Mouse (Mus musculus): Measurements from ENCODE around the gene Abcb10. TPM values are rescaled to one million over a fixed set of nuclear protein-coding genes. Genes with fewer than 3 reads are reported as not detected.
"Not testable (repeated sequence)": the region's sequence is repeated elsewhere in the genome, so short reads cannot be mapped to it uniquely, and the experiment has no call there.

Abcb10 gene
- 15.6 and 18.4 TPM in 2 replicates for polyA plus RNA-seq (2014; fragmentation: Nextera tagmentation; extraction: Ambion mirVana)

GRCm38 (mm10) chr8:123982826-123983400, at the start of gene Abcb10:
Gene Abcb10, minus strand, starts transcription at chr8:123983122.
- under 1% methylated on average over 56 of the region's 56 CpGs for WGBS
- Histone ChIP-seq H3K9ac (replicated peaks; ENCODE audit: low read length) (peak within 1 kb of the TSS; percentile 76), H3K4me3 (replicated peaks; ENCODE audit: low read depth, low read length) (peak within 1 kb of the TSS; percentile 79), H3K4me2 (ENCODE audit: low read length) (peak within 1 kb of the TSS; percentile 88), H3K27ac (replicated peaks; ENCODE audit: low read depth, low read length) (peak within 1 kb of the TSS; percentile 77), H3K27me3 (ENCODE audit: control insufficient read depth, insufficient read depth, low read length) (no peaks in the 10 kb centered on the region), H3K36me3 (ENCODE audit: control insufficient read depth, insufficient read depth, low read length) (no peaks in the 10 kb centered on the region), H3K4me1 (ENCODE audit: control insufficient read depth, insufficient read depth, low read length) (peaks cover 13% of the 10 kb centered on the region), H3K9me3 (ENCODE audit: control insufficient read depth, low read length) (no peaks in the 10 kb centered on the region)
- ATAC-seq (ENCODE audit: low FRiP score, low TSS enrichment) (peak; percentile 85), DNase-seq (peak; percentile 89)

GRCm38 (mm10) chr8:124027831-124028230, 44.9 kb upstream of the Abcb10 start:
- ATAC-seq (ENCODE audit: low FRiP score, low TSS enrichment) (no peak), DNase-seq (no peak)
- no peak overlapping the region for H3K9ac ChIP-seq (replicated peaks; ENCODE audit: low read length)
- WGBS = 94% methylated on average over 6 of the region's 6 CpGs
- H3K4me3 ChIP-seq (replicated peaks; ENCODE audit: low read depth, low read length) = no peak overlapping the region
- H3K27ac ChIP-seq (replicated peaks; ENCODE audit: low read depth, low read length) = no peak overlapping the region
- H3K9me3 ChIP-seq (ENCODE audit: control insufficient read depth, low read length) = no peaks in the 10 kb centered on the region
- H3K4me1 ChIP-seq (ENCODE audit: control insufficient read depth, insufficient read depth, low read length) = no peaks in the 10 kb centered on the region
- H3K4me2 ChIP-seq (ENCODE audit: low read length) = no peak overlapping the region
- no peaks in the 10 kb centered on the region for H3K27me3 ChIP-seq (ENCODE audit: control insufficient read depth, insufficient read depth, low read length)
- H3K36me3 ChIP-seq (ENCODE audit: control insufficient read depth, insufficient read depth, low read length) = peaks cover 67% of the 10 kb centered on the region

DNA sequence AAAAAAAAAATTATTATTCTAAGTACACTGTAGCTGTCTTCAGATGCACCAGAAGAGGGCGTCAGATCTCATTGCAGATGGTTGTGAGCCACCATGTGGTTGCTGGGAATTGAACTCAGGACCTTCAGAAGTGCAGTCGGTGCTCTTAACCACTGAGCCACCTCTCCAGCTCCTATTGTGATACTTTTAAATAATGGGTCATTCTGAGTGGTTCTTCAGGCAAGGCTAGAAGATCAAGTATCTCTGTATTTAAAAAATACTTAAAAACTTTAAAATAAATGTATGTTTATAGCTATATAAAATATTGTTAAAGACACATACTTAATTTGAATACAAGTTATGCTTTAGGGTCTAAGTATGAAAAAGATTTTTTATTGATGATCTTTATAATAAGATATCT, 43.3 kb upstream of the Abcb10 start:
- not testable (repeated sequence) for H3K27me3 ChIP-seq (ENCODE audit: control insufficient read depth, insufficient read depth, low read length); H3K4me3 ChIP-seq (replicated peaks; ENCODE audit: low read depth, low read length); H3K27ac ChIP-seq (replicated peaks; ENCODE audit: low read depth, low read length); H3K9me3 ChIP-seq (ENCODE audit: control insufficient read depth, low read length); H3K4me1 ChIP-seq (ENCODE audit: control insufficient read depth, insufficient read depth, low read length); H3K9ac ChIP-seq (replicated peaks; ENCODE audit: low read length); ATAC-seq (ENCODE audit: low FRiP score, low TSS enrichment); H3K4me2 ChIP-seq (ENCODE audit: low read length); DNase-seq
- H3K36me3 ChIP-seq (ENCODE audit: control insufficient read depth, insufficient read depth, low read length) = peaks cover 62% of the 10 kb centered on the region
- 86% methylated on average over 2 of the region's 2 CpGs for WGBS

- peak within 1 kb of the TSS; percentile 72 for H3K9ac ChIP-seq (replicated peaks; ENCODE audit: low read length)
- no peaks in the 10 kb centered on the region for H3K9me3 ChIP-seq (ENCODE audit: control insufficient read depth, low read length)
- ATAC-seq (ENCODE audit: low FRiP score, low TSS enrichment) (peak; percentile 93), DNase-seq (peak; percentile 97)
- WGBS = under 1% methylated on average over 74 of the region's 74 CpGs
- H3K36me3 ChIP-seq (ENCODE audit: control insufficient read depth, insufficient read depth, low read length) = peaks cover 16% of the 10 kb centered on the region
- H3K4me3 ChIP-seq (replicated peaks; ENCODE audit: low read depth, low read length) = peak within 1 kb of the TSS; percentile 78
- H3K4me1 ChIP-seq (ENCODE audit: control insufficient read depth, insufficient read depth, low read length) = peaks cover 18% of the 10 kb centered on the region
- peak within 1 kb of the TSS; percentile 89 for H3K27ac ChIP-seq (replicated peaks; ENCODE audit: low read depth, low read length)
- H3K4me2 ChIP-seq (ENCODE audit: low read length) = peak within 1 kb of the TSS; percentile 78
- no peaks in the 10 kb centered on the region for H3K27me3 ChIP-seq (ENCODE audit: control insufficient read depth, insufficient read depth, low read length)
Measured at GRCm38 (mm10) chr8:124021237-124022227, 38.6 kb upstream of the Abcb10 start, which contains the start of the genes Taf5l and Urb2. Gene Taf5l, minus strand, starts transcription at chr8:124021397. Gene Urb2, plus strand, starts transcription at chr8:124021508.

DNA sequence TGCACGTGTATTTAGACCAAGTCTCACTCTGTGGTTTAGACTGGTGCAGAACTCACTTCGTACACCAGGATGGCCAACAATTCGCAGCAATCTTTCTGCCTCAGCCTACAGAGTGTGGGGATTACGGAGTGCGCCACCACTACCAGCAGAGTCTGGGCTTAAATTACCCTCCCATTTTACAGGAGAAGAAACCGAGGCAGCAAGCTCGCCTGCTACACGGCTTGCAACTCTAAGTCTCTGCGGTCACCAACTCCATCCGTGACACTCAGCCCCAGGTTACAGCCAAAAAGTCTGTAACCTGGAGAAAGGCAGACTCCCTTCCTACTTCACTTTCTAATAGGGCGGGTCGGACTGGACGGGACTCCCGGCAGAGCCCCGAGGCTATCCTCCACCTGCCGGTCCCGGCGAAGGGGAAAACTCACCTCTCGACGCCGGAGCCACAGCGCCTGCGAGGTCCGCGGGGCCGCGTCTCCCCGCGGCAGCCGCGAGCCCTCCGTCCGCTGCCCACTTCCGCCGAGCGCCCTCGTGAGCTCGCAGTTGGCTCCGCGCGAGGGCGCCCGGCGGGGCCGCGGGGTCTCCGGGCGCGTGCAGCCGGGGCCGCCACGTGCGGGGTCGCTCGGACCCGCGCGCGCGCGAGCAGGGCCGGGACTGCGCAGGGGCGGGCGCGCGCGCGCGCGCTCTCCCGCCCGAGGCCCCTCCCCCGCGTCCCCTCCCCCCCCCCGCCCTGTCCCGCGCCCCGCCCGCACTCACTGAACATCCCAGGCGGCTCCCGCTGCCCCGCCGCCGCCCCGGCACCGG, 37.7 kb upstream of the Abcb10 start:
- peaks cover 18% of the 10 kb centered on the region for H3K4me1 ChIP-seq (ENCODE audit: control insufficient read depth, insufficient read depth, low read length)
- DNase-seq = peak; percentile 91
- no peaks in the 10 kb centered on the region for H3K9me3 ChIP-seq (ENCODE audit: control insufficient read depth, low read length)
- peak overlapping the region; percentile 72 for H3K9ac ChIP-seq (replicated peaks; ENCODE audit: low read length)
- H3K27me3 ChIP-seq (ENCODE audit: control insufficient read depth, insufficient read depth, low read length) = no peaks in the 10 kb centered on the region
- peak overlapping the region; percentile 78 for H3K4me2 ChIP-seq (ENCODE audit: low read length)
- peak overlapping the region; percentile 78 for H3K4me3 ChIP-seq (replicated peaks; ENCODE audit: low read depth, low read length)
- peak; percentile 85 for ATAC-seq (ENCODE audit: low FRiP score, low TSS enrichment)
- WGBS = 1% methylated on average over 80 of the region's 87 CpGs
- H3K36me3 ChIP-seq (ENCODE audit: control insufficient read depth, insufficient read depth, low read length) = peaks cover 11% of the 10 kb centered on the region
- peak overlapping the region; percentile 89 for H3K27ac ChIP-seq (replicated peaks; ENCODE audit: low read depth, low read length)

- 35% methylated on average over 13 of the region's 13 CpGs for WGBS
- Histone ChIP-seq H3K9ac (replicated peaks; ENCODE audit: low read length) (no peak overlapping the region), H3K36me3 (ENCODE audit: control insufficient read depth, insufficient read depth, low read length) (peaks cover 8% of the 10 kb centered on the region), H3K4me3 (replicated peaks; ENCODE audit: low read depth, low read length) (peak overlapping the region; percentile 78), H3K27me3 (ENCODE audit: control insufficient read depth, insufficient read depth, low read length) (no peaks in the 10 kb centered on the region), H3K4me2 (ENCODE audit: low read length) (peak overlapping the region; percentile 78), H3K9me3 (ENCODE audit: control insufficient read depth, low read length) (no peaks in the 10 kb centered on the region), H3K27ac (replicated peaks; ENCODE audit: low read depth, low read length) (no peak overlapping the region), H3K4me1 (ENCODE audit: control insufficient read depth, insufficient read depth, low read length) (peaks cover 18% of the 10 kb centered on the region)
- DNase-seq = peak; percentile 3
- no peak for ATAC-seq (ENCODE audit: low FRiP score, low TSS enrichment)
Measured at GRCm38 (mm10) chr8:124019782-124020181, 36.9 kb upstream of the Abcb10 start.

- no peaks in the 10 kb centered on the region for H3K9me3 ChIP-seq (ENCODE audit: control insufficient read depth, low read length)
- no peak overlapping the region for H3K4me2 ChIP-seq (ENCODE audit: low read length)
- no peaks in the 10 kb centered on the region for H3K36me3 ChIP-seq (ENCODE audit: control insufficient read depth, insufficient read depth, low read length)
- WGBS = 85% methylated on average over 3 of the region's 3 CpGs
- no peaks in the 10 kb centered on the region for H3K27me3 ChIP-seq (ENCODE audit: control insufficient read depth, insufficient read depth, low read length)
- H3K4me3 ChIP-seq (replicated peaks; ENCODE audit: low read depth, low read length) = no peak overlapping the region
- H3K4me1 ChIP-seq (ENCODE audit: control insufficient read depth, insufficient read depth, low read length) = peaks cover 5% of the 10 kb centered on the region
- no peak overlapping the region for H3K9ac ChIP-seq (replicated peaks; ENCODE audit: low read length)
- DNase-seq (no peak), ATAC-seq (ENCODE audit: low FRiP score, low TSS enrichment) (no peak)
- H3K27ac ChIP-seq (replicated peaks; ENCODE audit: low read depth, low read length) = no peak overlapping the region
Measured at GRCm38 (mm10) chr8:124014751-124015150, 31.8 kb upstream of the Abcb10 start.

DNA sequence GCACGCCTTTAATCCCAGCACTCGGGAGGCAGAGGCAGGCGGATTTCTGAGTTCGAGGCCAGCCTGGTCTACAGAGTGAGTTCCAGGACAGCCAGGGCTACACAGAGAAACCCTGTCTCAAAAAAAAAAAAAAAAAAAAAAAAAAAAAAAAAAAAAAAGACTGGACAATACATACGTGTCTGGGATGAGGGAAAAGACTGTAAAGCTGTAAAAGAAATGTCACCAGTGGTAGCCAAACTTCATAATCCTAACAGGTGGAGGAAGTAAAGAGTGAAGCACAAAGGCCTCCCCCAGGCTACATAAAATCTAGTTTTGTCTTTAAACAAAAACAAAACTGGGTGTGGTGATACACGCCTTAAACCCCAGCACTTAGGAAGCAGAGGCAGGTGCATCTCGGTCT, 31.4 kb upstream of the Abcb10 start:
- H3K4me1 ChIP-seq (ENCODE audit: control insufficient read depth, insufficient read depth, low read length); ATAC-seq (ENCODE audit: low FRiP score, low TSS enrichment); H3K27ac ChIP-seq (replicated peaks; ENCODE audit: low read depth, low read length); H3K27me3 ChIP-seq (ENCODE audit: control insufficient read depth, insufficient read depth, low read length); H3K9ac ChIP-seq (replicated peaks; ENCODE audit: low read length); DNase-seq; H3K4me3 ChIP-seq (replicated peaks; ENCODE audit: low read depth, low read length); H3K36me3 ChIP-seq (ENCODE audit: control insufficient read depth, insufficient read depth, low read length); H3K4me2 ChIP-seq (ENCODE audit: low read length); H3K9me3 ChIP-seq (ENCODE audit: control insufficient read depth, low read length): not testable (repeated sequence)
- WGBS = 96% methylated on average over 7 of the region's 7 CpGs
